Mouse (Mus musculus): ENCODE results near the gene Mettl7a1. TPM values are rescaled to one million over a fixed set of nuclear protein-coding genes. Genes with fewer than 3 reads are reported as not detected.
"Not testable (repeated sequence)": the region's sequence is repeated elsewhere in the genome, so short reads cannot be mapped to it uniquely, and the experiment has no call there.

Gene Mettl7a1
- polyA plus RNA-seq, 1 experiment from 2014 or later: 3.6 TPM

DNA sequence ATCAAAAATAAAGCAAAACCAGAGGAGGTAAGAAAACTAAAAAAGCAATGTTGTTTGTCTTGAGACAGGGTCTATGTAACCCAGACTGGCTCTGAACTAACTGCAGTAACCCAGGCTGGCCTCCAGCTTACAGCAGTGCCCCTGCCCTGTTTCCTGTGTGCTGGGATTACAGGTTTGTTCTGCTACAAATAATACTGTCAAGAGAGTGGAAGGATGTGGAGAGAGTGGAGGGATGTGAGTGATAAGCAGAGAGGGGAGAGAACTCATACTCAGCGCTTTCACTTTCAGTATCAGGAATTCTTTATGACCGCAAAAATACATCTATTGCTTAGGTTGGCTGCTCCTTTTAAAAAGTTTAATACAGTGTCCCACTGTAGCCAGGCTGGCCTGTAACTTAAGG, 8.4 kb downstream of the Mettl7a1 start:
- Histone ChIP-seq H3K27ac (no peak overlapping the region), H3K36me3 (peaks cover 8% of the 10 kb centered on the region; the same call in 1 of the 2 replicates), H3K27me3 (ENCODE audit: insufficient read depth, poor library complexity, severe bottlenecking) (no peaks in the 10 kb centered on the region), H3K4me1 (no peaks in the 10 kb centered on the region), H3K9me3 (no peaks in the 10 kb centered on the region), H3K4me3 (no peak overlapping the region)
- WGBS: 77% methylated on average over 2 of the region's 2 CpGs
- DNase-seq (ENCODE audit: low spot score): no peak

GRCm38 (mm10) chr15:100314448-100315145, 10.7 kb downstream of the Mettl7a1 start:
- Histone ChIP-seq H3K27ac (no peak overlapping the region), H3K4me3 (no peak overlapping the region), H3K4me1 (0 out of 2 replicates have a peak, but pooled peaks cover 3% of the 10 kb centered on the region), H3K27me3 (ENCODE audit: insufficient read depth, poor library complexity, severe bottlenecking) (no peaks in the 10 kb centered on the region), H3K36me3 (peaks cover 8% of the 10 kb centered on the region; the same call in 1 of the 2 replicates), H3K9me3 (no peaks in the 10 kb centered on the region)
- DNase-seq (ENCODE audit: low spot score): no peak
- 85% methylated on average over 5 of the region's 5 CpGs for WGBS

- not testable (repeated sequence) for H3K4me3 ChIP-seq; H3K27me3 ChIP-seq (ENCODE audit: insufficient read depth, poor library complexity, severe bottlenecking); DNase-seq (ENCODE audit: low spot score); H3K27ac ChIP-seq; H3K4me1 ChIP-seq; H3K36me3 ChIP-seq; H3K9me3 ChIP-seq
- 66% methylated on average over 4 of the region's 4 CpGs for WGBS
Measured at GRCm38 (mm10) chr15:100318014-100318671, 14.2 kb downstream of the Mettl7a1 start.

GRCm38 (mm10) chr15:100319884-100320283, 15.9 kb downstream of the Mettl7a1 start:
- H3K27me3 ChIP-seq (ENCODE audit: insufficient read depth, poor library complexity, severe bottlenecking): no peaks in the 10 kb centered on the region

GRCm38 (mm10) chr15:100320295-100320905, 16.5 kb downstream of the Mettl7a1 start:
- Histone ChIP-seq H3K4me3 (no peak overlapping the region), H3K27me3 (ENCODE audit: insufficient read depth, poor library complexity, severe bottlenecking) (no peaks in the 10 kb centered on the region), H3K4me1 (0 out of 2 replicates have a peak, but pooled peaks cover 3% of the 10 kb centered on the region), H3K36me3 (no peaks in the 10 kb centered on the region), H3K9me3 (no peaks in the 10 kb centered on the region), H3K27ac (no peak overlapping the region)
- WGBS: 69% methylated on average over 9 of the region's 9 CpGs
- DNase-seq (ENCODE audit: low spot score): no peak

More at GRCm38 (mm10) chr15:100319884-100320283, 15.9 kb downstream of the Mettl7a1 start:
- 86% methylated on average over 1 of the region's 1 CpGs for WGBS
- H3K36me3 ChIP-seq: no peaks in the 10 kb centered on the region
- 0 out of 2 replicates have a peak, but pooled peaks cover 3% of the 10 kb centered on the region for H3K4me1 ChIP-seq
- no peaks in the 10 kb centered on the region for H3K9me3 ChIP-seq
- no peak overlapping the region for H3K4me3 ChIP-seq
- H3K27ac ChIP-seq: no peak overlapping the region
- DNase-seq (ENCODE audit: low spot score): no peak

GRCm38 (mm10) chr15:100321134-100321533, 17.2 kb downstream of the Mettl7a1 start:
- Histone ChIP-seq H3K36me3 (no peaks in the 10 kb centered on the region), H3K4me3 (no peak overlapping the region), H3K9me3 (no peaks in the 10 kb centered on the region), H3K27me3 (ENCODE audit: insufficient read depth, poor library complexity, severe bottlenecking) (no peaks in the 10 kb centered on the region), H3K4me1 (0 out of 2 replicates have a peak, but pooled peaks cover 3% of the 10 kb centered on the region), H3K27ac (no peak overlapping the region)
- no peak for DNase-seq (ENCODE audit: low spot score)
- 44% methylated on average over 5 of the region's 5 CpGs for WGBS

- H3K27me3 ChIP-seq (ENCODE audit: insufficient read depth, poor library complexity, severe bottlenecking): no peaks in the 10 kb centered on the region
- 63% methylated on average over 12 of the region's 12 CpGs for WGBS
Measured at GRCm38 (mm10) chr15:100324021-100324591, 20.2 kb downstream of the Mettl7a1 start.

GRCm38 (mm10) chr15:100325235-100325634, 21.3 kb downstream of the Mettl7a1 start:
- no peaks in the 10 kb centered on the region for H3K36me3 ChIP-seq
- no peaks in the 10 kb centered on the region for H3K9me3 ChIP-seq
- no peaks in the 10 kb centered on the region for H3K4me1 ChIP-seq
- no peak overlapping the region for H3K27ac ChIP-seq
- no peak for DNase-seq (ENCODE audit: low spot score)
- WGBS: 87% methylated on average over 3 of the region's 3 CpGs
- H3K4me3 ChIP-seq: no peak overlapping the region
- H3K27me3 ChIP-seq (ENCODE audit: insufficient read depth, poor library complexity, severe bottlenecking): no peaks in the 10 kb centered on the region

More at GRCm38 (mm10) chr15:100324021-100324591, 20.2 kb downstream of the Mettl7a1 start:
- no peak overlapping the region for H3K27ac ChIP-seq
- H3K4me3 ChIP-seq: no peak overlapping the region
- H3K4me1 ChIP-seq: no peaks in the 10 kb centered on the region
- no peaks in the 10 kb centered on the region for H3K9me3 ChIP-seq
- H3K36me3 ChIP-seq: no peaks in the 10 kb centered on the region
- no peak for DNase-seq (ENCODE audit: low spot score)

DNA sequence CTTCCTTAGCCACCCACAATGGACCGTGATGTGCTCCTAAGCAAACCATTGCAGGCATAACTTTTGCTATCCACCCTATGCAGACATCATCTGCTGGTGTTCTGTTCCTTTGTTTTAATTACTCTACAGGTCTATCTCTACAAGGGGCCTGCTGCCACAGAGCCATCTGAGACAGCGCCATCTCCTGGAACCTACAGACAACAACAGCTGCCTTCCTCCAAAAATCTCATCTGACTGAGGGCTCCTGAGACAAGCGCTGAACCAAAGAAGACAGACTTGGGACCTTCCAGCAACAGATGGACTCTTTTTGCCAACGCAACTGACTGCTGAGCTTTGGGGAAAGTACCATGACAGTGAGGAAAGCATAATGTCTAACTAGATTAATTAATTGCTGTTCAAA, 24.1 kb downstream of the Mettl7a1 start:
- not testable (repeated sequence) for H3K4me1 ChIP-seq; H3K4me3 ChIP-seq; H3K36me3 ChIP-seq; H3K27ac ChIP-seq; DNase-seq (ENCODE audit: low spot score); H3K9me3 ChIP-seq; H3K27me3 ChIP-seq (ENCODE audit: insufficient read depth, poor library complexity, severe bottlenecking)
- 54% methylated on average over 4 of the region's 4 CpGs for whole genome bisulfite sequencing

DNA sequence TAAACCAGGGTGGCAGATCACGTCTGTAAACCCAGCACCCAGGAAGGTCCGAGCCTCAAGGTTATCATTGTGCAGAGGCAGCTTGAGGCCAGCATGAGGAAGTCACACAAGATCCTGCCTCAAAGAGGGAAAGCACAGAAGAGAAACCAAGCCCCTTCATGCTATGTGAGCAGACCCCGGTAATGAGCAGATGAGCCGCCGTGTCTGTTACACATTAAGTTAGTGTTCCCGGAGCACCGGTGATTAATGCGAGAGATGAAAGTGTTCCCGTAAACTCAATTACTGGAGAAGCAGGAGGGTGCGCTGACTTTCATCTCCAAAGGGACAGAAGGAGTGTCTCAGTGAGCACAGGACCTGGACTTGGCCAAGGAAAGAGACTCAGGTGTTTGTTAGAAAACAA, 25.4 kb downstream of the Mettl7a1 start:
- not testable (repeated sequence) for H3K9me3 ChIP-seq; H3K36me3 ChIP-seq; H3K4me3 ChIP-seq; DNase-seq (ENCODE audit: low spot score); H3K27ac ChIP-seq; H3K4me1 ChIP-seq; H3K27me3 ChIP-seq (ENCODE audit: insufficient read depth, poor library complexity, severe bottlenecking)
- WGBS: 79% methylated on average over 10 of the region's 10 CpGs

DNA sequence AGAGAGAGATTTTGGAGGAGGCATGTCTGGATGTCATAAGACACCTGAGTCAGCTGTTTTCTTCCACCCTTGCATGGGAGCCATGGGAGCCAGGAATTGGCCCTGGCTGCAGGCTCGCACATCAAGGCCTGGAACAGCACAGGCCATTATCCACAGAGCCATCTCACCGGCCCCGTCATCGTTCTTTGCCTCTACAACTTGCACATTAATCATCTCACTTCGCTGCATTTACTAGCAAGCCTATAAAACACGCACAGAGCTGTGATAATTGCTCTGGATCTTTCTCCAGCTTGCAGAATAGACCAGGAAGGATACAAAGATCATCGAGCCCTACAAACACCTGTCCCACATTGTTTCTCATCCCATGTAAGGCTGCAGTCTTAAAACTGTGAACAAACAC, 26.8 kb downstream of the Mettl7a1 start:
- no peak overlapping the region for H3K4me3 ChIP-seq
- no peaks in the 10 kb centered on the region for H3K27me3 ChIP-seq (ENCODE audit: insufficient read depth, poor library complexity, severe bottlenecking)
- H3K4me1 ChIP-seq: no peaks in the 10 kb centered on the region
- DNase-seq (ENCODE audit: low spot score): no peak
- H3K36me3 ChIP-seq: no peaks in the 10 kb centered on the region
- H3K9me3 ChIP-seq: no peaks in the 10 kb centered on the region
- no peak overlapping the region for H3K27ac ChIP-seq
- WGBS: 85% methylated on average over 7 of the region's 7 CpGs

DNA sequence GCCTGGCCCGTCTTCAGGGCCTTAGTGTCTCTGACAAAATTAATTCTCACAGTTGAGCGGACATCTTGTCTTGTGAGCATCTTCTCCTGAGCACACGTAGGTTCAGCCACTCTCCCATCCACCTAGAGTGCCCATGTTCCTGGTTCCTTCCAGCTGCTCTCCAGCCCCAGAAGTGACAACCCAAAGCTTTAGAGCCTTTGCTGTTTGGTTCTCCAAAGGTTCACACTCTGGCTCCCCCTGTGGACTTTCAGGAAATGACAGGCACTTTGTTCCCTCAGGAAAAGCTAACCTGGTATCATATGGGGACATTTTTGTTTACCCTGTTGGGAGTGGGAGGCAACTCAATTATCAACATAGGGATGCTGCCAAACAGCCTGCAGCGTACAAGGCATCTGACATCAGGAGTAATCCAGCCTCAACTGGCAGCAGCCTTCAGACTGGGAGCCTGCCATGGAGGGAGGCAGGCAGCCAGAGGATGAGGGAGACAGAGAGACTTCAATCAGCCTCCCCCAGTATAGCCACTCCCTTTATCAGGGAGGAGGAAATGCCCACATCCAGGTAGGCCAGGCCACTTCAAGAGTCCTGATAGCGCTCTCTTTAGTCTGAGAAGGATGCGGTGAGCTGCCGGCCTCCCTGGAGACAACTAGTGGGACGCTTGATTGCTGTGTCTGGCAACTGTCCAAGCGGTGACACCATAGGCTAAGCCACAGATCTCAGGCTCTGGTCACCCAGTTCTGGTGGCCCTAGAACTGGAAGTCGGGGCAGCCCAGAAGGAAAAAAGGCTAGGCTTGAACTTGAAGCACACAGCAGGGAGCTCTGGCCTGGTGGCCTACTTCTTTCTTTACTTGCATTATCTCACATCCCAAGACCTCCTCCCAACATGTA, 28.4 kb downstream of the Mettl7a1 start:
- not testable (repeated sequence) for H3K27ac ChIP-seq; H3K9me3 ChIP-seq; H3K4me1 ChIP-seq; DNase-seq (ENCODE audit: low spot score); H3K36me3 ChIP-seq; H3K27me3 ChIP-seq (ENCODE audit: insufficient read depth, poor library complexity, severe bottlenecking); H3K4me3 ChIP-seq
- WGBS: 56% methylated on average over 3 of the region's 10 CpGs

Measured in heart, embryonic 10.5 days (tissue).